Mouse (Mus musculus) spleen, postnatal 36 days (tissue): ENCODE data around the gene Jph4.

ENCODE experiments used
- DNase-seq, 2 experiments: peaks; one replicate each; pipeline ENCODE4 v3.0.0; 2022; ENCODE audit warnings: low spot score in 2 of 2, mixed read lengths in 1 of 2

Jph4 gene

DNA sequence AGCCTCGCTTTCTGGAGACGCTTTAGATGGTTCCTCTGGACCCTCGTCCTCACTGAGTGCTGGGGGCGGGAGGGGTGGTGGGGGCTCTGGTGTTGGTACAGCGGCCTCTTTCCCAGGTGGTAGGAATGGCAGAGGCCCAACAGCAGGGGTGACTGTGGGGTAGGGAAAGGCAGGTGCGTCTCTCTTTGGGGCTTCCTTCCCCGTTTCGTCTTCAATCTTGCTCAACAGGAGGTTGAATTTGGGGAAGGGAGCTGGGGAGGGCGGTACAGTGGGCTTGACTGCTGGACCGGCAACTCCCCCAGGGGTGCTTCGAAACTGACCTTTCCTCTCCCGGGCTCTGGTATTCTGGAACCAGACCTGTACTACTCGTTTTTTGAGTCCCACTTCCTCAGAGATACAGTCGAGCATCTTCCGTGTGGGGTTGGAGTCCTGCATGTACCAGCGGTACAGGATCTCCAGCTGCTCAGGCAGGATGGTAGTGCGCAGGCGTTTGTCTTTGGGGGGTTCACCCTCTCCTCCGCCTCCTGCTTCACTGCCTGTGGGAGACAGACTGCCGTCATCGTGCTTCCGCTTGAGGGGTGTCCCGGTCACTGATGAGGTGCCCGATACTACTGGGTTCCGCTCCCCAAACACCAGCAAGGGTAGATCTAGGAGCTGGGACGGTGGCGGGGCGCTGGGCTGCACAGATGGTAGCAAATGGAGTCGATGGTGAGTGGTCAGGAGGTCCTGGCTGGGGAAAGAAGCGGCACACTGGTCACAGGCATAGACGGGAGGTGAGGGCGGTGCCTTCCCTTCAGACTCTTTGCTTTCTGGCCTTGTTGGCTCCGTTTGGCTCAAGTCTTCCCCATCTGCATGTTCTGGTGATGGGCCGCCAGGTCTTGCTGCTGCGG, 52.0 kb downstream of the Jph4 start:
- DNase-seq = no peak

DNA sequence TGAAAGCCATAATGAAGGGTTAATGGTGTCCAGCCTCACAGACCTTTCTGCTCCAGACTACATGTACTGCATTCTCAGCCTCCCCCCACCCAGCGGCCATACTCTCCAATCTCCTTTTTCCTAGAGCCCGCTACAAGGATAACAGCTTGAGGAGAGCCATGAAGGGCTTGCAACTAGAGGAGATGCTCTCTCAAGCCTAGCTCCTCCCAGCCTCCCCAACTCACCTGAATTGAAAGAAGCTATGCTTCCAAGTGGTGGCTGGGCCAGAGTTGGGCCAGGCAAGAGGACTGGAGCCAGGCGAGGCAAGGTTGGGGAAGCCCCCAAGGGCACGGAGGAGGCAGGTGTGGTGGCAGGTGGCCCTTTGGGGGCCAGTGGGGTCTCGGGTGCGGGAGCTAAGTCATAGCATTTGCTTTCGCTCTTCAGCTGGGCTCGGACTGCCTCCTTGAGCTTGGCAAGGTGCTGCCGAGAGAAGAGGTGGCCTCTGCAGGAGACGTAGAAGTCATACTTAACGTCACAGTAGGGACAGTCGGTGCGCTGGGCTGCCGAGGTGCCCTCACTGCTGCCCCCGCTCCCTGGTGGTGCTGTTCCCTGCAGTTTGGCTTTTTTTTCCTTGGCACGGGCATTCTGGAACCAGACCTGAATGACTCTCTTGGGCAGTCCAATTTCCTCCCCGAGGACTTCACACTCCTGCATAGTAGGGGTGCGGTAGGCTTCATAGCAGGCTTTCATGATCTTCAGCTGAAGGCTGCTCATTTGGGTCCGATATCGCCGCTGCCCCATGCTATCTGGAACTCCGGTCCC, 53.0 kb downstream of the Jph4 start:
- DNase-seq = no peak

DNA sequence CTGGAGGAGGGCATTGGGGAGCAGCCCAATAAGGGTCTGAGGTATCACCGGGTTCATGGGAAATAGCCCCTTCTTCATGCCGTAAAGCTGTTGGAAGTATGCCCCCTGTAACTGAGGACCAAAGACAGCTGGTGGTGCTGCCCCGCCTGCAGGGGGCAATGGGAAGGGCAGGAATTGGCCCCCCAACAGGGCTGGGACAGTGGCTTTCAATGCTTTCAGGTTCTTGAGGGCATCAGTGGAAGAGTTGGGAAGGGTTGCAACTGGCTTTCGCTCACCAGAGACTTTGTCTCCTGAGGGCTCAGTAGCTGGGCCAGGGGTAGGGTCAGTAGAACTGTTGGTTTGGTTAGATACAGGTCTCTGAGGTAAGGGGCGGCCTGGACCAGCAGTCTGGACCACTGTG, 53.6 kb downstream of the Jph4 start:
- DNase-seq = no peak

DNA sequence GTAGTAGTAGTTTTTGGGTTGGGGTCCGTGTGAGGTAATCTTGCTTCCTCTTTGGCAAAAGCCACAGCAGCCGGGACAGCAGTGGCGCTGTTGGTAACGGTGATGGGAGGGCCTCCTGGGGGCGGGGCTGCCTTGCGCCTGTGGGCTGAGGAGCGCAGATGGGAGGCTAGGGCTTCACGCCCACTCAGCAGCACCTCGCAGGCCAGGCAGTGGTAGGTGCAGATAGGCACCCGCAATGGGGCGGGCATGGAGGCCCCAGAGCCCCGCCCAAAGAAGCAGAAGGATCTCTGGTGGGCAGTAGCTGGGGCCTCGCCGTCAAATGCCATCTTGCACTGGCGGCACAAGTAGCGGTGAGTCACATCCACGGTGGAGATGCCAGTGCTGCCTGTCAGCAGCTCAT, 54.1 kb downstream of the Jph4 start:
- DNase-seq = peak; percentile 36 to 40

DNA sequence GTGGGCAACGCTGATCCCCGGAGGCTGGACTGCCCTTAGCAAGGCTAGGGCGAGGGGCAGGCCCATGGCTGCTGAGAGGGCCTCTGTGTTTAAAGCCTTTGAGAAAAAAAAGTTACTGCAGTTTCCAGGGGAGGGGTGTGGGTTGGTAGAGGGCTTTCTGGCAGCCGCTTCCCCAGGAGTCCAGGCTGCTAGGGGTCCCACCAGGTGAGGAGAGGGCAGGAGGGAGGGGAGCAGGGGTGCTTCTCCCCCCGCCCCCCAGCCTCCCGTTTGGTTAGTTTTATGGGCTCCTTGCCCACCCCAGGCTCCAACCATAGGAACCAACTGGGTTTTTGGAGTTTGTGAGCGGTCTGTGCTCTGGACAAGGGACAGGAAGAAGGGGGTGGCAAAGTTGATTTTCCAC, 54.9 kb downstream of the Jph4 start:
- no peak for DNase-seq

DNA sequence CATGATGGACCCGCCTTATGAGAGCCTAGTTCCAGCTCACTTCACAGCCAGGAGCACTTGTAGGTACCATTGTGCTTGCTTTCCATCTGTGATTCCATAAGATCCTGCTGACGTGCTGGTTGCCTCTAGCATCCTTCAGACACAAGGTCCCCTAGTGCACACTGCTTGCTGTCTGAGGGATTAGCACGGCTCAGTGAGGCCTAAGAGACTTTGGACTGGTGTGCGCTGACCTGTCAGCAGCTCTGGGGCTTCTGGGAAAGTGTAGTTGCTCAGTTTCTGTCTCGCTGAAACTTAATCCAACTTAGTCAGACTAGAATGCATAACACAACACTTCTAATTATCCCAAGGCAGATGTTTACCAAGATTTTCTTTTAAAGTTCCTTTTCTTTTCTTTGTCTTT, 56.8 kb downstream of the Jph4 start:
- no peak for DNase-seq

DNA sequence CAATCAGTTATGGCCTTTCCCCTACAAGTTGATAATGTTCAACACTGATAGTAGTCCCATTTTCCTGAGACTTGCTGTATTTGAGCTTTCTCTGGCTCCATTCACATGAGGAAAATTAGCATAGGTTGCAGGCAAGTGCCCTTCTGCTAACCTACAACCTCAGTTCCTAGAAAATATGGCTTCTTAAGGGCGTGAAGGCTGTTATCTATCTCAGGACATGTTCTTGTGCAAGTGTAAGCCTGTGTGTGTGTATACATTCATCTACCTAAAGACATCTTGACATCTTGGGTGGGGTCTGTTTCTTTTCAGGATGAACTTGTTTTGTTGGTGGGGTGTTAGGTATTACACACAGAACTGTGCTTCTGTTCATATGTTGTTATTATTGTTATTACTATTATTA, 57.7 kb downstream of the Jph4 start:
- DNase-seq = no peak
